Mouse (Mus musculus) liver, embryonic 12.5 days (tissue): Measurements from ENCODE around the gene Smcr8. TPM values are rescaled to one million over a fixed set of nuclear protein-coding genes. Genes with fewer than 3 reads are reported as not detected.
A peak's percentile ranks its signal among the peaks of the same experiment; 100 is the strongest.
"Not testable (repeated sequence)": the region's sequence is repeated elsewhere in the genome, so short reads cannot be mapped to it uniquely, and the experiment has no call there.

ENCODE experiments used
- ATAC-seq: fragments of 200-750 bp; cut with Nextera tagmentation; 2 replicates; pipeline ENCODE4 v1.8.0; 2017; ENCODE audit warnings: moderate number of reproducible peaks, mild to moderate bottlenecking, moderate library complexity
- H3K27ac ChIP-seq: fragments of 300-500 bp; sonication (generic); 2 replicates; pipeline ENCODE4 v1.5.1; 2016; ENCODE audit warnings: mild to moderate bottlenecking
- H3K27me3 ChIP-seq: fragments of 300-500 bp; sonication (generic); replicated peaks from 2 replicates; pipeline ENCODE4 v1.6.1; 2016; ENCODE audit warnings: mild to moderate bottlenecking, moderate library complexity
- H3K36me3 ChIP-seq: fragments of 300-500 bp; sonication (generic); 2 replicates; pipeline ENCODE4 v1.6.1; 2016; ENCODE audit warnings: mild to moderate bottlenecking, moderate library complexity
- H3K4me1 ChIP-seq: fragments of 300-500 bp; sonication (generic); 2 replicates; pipeline ENCODE4 v1.6.1; 2016
- H3K4me2 ChIP-seq: fragments of 300-500 bp; sonication (generic); 2 replicates; pipeline ENCODE4 v1.6.1; 2016; ENCODE audit warnings: mild to moderate bottlenecking, moderate library complexity
- H3K4me3 ChIP-seq: fragments of 300-500 bp; sonication (generic); 2 replicates; pipeline ENCODE4 v1.5.1; 2016; ENCODE audit warnings: mild to moderate bottlenecking, moderate library complexity
- H3K9ac ChIP-seq: fragments of 300-500 bp; sonication (generic); 2 replicates; pipeline ENCODE4 v1.6.1; 2016; ENCODE audit warnings: mild to moderate bottlenecking, moderate library complexity
- H3K9me3 ChIP-seq: fragments of 300-500 bp; sonication (generic); replicated peaks from 2 replicates; pipeline ENCODE4 v1.6.1; 2016; ENCODE audit warnings: mild to moderate bottlenecking, moderate library complexity
- WGBS: fragments of 180-500 bp; shearing (Covaris S2); methylation state at CpG from one replicate; pipeline ENCODE4 v1.1.7; 2016; ENCODE audit not compliant: insufficient replicate concordance; 5-methylcytosine and 5-hydroxymethylcytosine counted together
- polyA plus RNA-seq: library from polyadenylated mRNA; unstranded; fragments of >200 nt; fragmentation: Nextera tagmentation; extraction: Ambion mirVana; gene quantifications from 2 replicates; pipeline ENCODE4 v1.2.1, GENCODE M21; 2016

Gene Smcr8
- polyA plus RNA-seq, 1 experiment from 2014 or later: 4.2 TPM

DNA sequence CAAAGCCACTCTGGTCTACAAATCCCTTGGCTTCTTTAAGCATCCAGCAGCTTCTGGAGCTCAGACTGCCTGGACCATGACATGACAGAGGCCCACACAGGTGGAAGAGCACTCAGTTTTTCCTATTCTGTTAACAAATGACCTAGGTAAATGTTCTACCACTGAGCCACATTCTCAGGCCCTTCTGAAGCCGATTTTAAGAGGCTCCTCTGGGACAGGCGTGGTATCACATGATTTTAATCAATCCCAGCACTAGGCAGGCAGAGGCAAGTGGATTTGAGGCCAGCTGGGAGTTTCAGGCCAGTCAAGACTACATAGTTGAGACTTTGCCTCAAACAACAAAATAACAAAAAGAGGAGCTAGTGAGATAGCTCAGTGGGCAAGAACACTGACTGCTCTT is 13.1 kb downstream of the Smcr8 start:
- Histone ChIP-seq H3K4me2 (no peak overlapping the region), H3K9me3 (no peaks in the 10 kb centered on the region), H3K36me3 (peaks cover 91% of the 10 kb centered on the region), H3K27ac (no peak overlapping the region), H3K9ac (no peak overlapping the region), H3K27me3 (no peaks in the 10 kb centered on the region), H3K4me1 (no peaks in the 10 kb centered on the region), H3K4me3 (no peak overlapping the region)
- WGBS: 67% methylated on average over 2 of the region's 2 CpGs
- no peak for ATAC-seq

DNA sequence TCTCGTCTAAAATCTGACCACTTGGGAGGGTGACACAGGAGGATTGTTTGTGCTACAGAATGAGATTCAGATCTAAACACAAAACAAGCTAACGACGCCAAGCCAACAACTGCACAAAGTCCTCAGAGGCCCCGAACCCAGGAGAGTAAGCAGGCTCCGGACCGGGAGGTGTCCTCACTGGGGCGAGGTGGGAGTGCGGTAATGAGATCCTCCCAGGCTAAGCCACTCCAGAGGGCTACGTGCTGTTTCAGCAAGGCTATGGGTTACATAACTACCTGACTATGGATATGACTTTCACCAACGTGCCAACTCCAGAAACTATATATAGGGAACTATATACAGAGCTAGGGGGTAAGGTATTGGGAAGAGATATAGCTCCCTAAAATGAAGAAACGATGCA is 19.0 kb downstream of the Smcr8 start:
- H3K4me2 ChIP-seq: no peak overlapping the region
- ATAC-seq: no peak
- no peak overlapping the region for H3K27ac ChIP-seq
- H3K27me3 ChIP-seq: no peaks in the 10 kb centered on the region
- no peak overlapping the region for H3K4me3 ChIP-seq
- H3K9me3 ChIP-seq: no peaks in the 10 kb centered on the region
- H3K36me3 ChIP-seq: peaks cover 91% of the 10 kb centered on the region
- H3K4me1 ChIP-seq: no peaks in the 10 kb centered on the region
- 82% methylated on average over 11 of the region's 11 CpGs for WGBS
- H3K9ac ChIP-seq: no peak overlapping the region

DNA sequence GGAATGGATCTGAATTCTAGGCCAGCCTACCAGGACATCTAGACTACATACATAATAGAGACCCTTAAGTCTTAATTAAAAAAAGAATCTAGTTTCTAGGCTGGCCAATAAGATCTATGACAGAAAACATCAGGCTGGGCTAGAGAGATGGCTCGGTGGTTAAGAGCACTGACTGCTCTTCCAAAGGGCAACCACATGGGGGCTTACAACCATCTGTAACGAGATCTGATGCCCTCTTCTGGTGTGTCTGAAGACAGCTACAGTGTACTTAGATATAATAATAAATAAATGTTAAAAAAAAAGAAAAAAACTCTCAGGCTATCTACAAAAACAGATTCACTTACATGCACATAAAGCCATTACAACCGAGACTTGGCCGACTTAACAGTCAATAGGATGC is 22.7 kb downstream of the Smcr8 start:
- Histone ChIP-seq H3K27me3 (no peaks in the 10 kb centered on the region), H3K36me3 (peaks cover 89% of the 10 kb centered on the region), H3K9ac (no peak overlapping the region), H3K4me3 (no peak overlapping the region), H3K4me2 (no peak overlapping the region), H3K4me1 (peaks cover 4% of the 10 kb centered on the region; the same call in 1 of the 2 replicates), H3K9me3 (no peaks in the 10 kb centered on the region), H3K27ac (no peak overlapping the region)
- WGBS: 81% methylated on average over 4 of the region's 4 CpGs
- ATAC-seq: no peak

DNA sequence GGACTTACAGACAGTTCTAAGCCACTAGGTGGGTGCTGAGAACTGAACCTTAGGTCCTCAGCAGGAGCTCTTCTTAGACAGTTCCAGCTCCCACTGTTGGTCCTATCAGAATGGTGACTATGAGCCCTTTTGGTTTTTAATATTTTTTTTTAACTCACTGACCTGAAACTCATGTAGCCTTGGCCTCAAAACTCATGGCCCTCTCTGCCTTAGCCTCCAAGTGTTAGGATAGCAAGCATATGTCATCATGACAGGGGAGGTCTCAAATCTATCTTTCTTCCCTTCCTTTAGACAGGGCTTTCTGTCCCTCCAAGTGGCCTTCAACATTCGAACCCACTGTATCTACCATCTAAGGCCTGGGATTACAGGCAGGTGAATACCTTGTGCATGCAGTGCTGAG is 23.6 kb downstream of the Smcr8 start:
- 74% methylated on average over 1 of the region's 1 CpGs for WGBS
- Histone ChIP-seq H3K36me3 (peaks cover 87% of the 10 kb centered on the region), H3K27me3 (no peaks in the 10 kb centered on the region), H3K4me2 (no peak overlapping the region), H3K9ac (no peak overlapping the region), H3K9me3 (no peaks in the 10 kb centered on the region), H3K4me1 (peaks cover 4% of the 10 kb centered on the region; the same call in 1 of the 2 replicates), H3K4me3 (no peak overlapping the region), H3K27ac (no peak overlapping the region)
- no peak for ATAC-seq

DNA sequence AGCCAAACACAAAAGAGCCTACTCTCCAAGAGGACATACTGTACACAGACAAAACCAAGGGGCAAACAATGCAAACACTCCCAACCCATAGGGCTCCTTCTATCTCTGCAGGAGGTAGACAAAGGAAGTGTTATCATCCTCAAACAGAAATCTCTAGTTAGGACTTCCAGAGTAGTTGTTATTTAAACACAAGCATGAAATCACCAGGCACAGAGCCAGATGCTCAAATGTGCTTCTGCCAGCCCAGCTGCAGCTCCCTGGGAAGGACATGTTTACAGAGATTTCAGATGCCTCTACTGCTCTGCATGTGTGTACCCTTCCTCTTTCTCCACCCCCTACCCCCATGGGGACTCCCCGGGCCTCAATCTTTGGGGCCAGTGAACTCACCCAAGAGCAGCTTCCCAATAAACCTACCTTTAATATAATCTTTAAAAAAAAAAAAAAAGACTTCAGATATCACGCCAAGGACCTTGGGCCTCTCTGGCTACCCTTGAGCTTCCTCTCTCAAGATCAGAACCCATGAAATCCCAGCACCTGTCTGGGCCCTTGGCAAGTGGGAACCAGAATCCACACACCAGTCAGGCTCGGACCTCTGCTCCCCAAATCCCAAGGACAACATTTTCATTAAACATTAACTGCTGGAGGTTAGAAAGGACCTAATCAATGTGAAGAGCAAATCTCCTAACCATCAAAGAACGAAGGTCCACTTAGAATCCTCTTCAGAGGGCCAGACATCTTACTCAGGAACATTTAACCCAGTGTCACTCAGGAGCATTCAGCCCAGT is 31.2 kb downstream of the Smcr8 start:
- Histone ChIP-seq H3K27me3 (no peaks in the 10 kb centered on the region), H3K4me2 (peak overlapping the region; percentile 76), H3K9me3 (no peaks in the 10 kb centered on the region), H3K36me3 (peaks cover 24% of the 10 kb centered on the region), H3K27ac (0 out of 2 replicates have a peak overlapping the region, but pooled peaks have one; percentile 22), H3K9ac (no peak overlapping the region), H3K4me3 (peak overlapping the region; percentile 21), H3K4me1 (peaks cover 41% of the 10 kb centered on the region)
- 48% methylated on average over 4 of the region's 4 CpGs for WGBS
- no peak for ATAC-seq

DNA sequence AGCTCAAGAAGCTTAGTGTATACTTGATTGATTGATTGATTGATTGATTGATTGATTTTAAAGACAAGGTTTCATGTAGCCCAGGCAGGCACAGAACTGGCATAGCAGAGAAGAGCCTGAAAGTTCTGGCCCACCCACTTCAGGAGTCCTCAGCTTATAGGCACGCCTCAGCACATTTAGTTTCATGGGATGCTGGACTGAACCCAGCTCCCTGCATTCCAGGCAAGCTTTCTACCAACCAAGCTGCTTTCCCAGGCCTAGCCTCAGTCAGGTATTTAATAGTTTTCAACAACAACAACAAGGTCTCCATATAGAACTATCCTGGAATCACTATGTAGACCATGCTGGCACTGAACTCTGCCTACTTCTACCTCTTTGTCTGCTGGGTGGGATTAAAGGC is 32.2 kb downstream of the Smcr8 start:
- no peak overlapping the region for H3K27ac ChIP-seq
- 48% methylated on average over 1 of the region's 1 CpGs for WGBS
- no peak for ATAC-seq

DNA sequence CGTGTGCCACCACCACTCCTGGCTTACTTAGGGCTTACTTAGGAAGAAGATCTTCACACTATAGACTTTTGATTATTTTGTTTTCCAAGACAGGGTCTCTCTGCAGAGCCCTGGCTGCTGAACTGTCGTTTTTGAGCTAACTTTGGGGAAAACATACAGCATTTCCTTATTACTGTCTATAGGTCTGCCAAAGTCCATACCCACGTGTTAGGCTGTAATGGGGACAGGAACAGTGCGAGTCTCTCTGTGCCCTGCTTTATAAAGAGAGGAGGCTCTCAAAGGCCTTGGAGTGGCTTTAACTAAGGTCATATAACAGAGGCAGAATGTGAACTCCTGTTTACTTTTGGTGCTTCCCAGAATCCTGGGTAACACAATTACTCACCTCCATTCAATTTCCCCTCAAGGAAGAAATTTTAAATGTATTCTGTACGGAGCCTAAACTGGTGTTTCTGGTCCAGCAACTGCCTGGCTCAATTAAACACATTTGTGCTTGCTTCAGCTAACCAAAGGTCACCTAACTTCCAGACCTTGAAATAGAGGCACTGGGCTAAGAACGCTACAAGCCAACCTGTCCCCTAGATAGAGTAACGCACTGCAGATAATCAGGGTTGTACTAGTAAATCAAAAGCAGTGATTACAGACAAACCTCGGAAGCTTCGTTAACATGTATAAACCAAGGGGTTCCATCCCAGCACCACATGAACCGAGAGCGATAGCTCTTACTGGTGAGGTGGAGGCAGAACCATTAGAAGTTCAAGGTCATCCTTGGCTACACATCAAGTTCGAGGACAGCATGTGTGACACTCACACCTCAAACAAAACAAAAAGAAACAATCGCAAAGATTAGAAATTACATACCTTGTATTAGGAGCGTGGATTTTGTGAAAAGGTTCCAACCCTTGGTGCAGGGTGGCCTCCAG is 33.0 kb downstream of the Smcr8 start:
- H3K27me3 ChIP-seq: no peaks in the 10 kb centered on the region
- H3K9ac ChIP-seq: peak overlapping the region; percentile 58
- peak overlapping the region; percentile 76 for H3K4me2 ChIP-seq
- H3K4me1 ChIP-seq: peaks cover 36% of the 10 kb centered on the region
- H3K9me3 ChIP-seq: no peaks in the 10 kb centered on the region
- no peak overlapping the region for H3K27ac ChIP-seq
- 6% methylated on average over 14 of the region's 14 CpGs for WGBS
- peaks cover 9% of the 10 kb centered on the region for H3K36me3 ChIP-seq
- H3K4me3 ChIP-seq: peak overlapping the region; percentile 54
- no peak for ATAC-seq

More for the DNA sequence above, 32.2 kb downstream of the Smcr8 start:
- no peak overlapping the region for H3K9ac ChIP-seq
- H3K4me1 ChIP-seq: peaks cover 36% of the 10 kb centered on the region
- peaks cover 15% of the 10 kb centered on the region for H3K36me3 ChIP-seq
- H3K4me3 ChIP-seq: peak overlapping the region; percentile 54
- peak overlapping the region; percentile 76 for H3K4me2 ChIP-seq
- H3K27me3 ChIP-seq: no peaks in the 10 kb centered on the region
- no peaks in the 10 kb centered on the region for H3K9me3 ChIP-seq

DNA sequence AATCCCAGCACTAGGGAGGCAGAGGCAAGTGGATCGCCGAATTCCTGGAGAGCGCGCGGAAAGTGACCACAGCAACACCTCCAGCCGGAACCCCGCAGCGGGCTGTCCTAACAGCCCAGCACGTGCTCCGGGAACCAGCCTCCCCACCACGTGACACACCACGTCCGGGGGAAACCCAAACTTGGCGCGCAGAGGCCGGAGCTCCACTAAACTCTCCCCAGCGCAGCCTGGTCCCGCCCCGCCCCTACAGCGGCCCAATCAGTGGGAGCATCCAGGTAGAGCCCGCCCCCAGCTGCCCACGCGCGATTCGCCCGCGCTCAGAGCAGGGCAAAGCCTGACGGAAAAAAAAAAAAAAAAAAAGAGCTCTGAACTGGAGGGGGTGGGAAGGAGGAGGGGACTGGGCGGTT is 33.7 kb downstream of the Smcr8 start:
- under 1% methylated on average over 29 of the region's 29 CpGs for WGBS

DNA sequence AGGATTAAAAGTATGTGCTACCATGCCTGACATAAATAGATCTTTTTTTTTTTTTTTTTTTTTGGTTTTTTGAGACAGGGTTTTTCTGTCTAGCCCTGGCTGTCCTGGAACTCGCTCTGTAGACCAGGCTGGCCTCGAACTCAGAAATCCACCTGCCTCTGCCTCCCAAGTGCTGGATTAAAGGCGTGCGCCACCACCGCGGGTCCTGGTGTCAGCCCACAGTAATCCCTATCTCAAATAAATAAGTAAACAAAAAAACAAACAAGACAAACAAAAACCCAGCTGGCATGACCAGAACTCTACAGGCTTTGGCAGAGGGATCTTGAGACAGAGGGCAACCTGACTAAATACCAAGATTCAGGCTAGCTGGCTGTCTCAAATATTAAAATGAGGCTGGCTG is 34.3 kb downstream of the Smcr8 start, which contains the start of gene Shmt1:
TSS of gene Shmt1 (minus strand) at position 101 of the 400 bp plus-strand sequence.
- ATAC-seq, H3K27me3 ChIP-seq, H3K36me3 ChIP-seq, H3K9me3 ChIP-seq, H3K27ac ChIP-seq: not testable (repeated sequence)
- peaks cover 36% of the 10 kb centered on the region for H3K4me1 ChIP-seq
- H3K4me2 ChIP-seq: peak within 1 kb of the TSS; percentile 76
- H3K4me3 ChIP-seq: peak within 1 kb of the TSS; percentile 54
- H3K9ac ChIP-seq: peak within 1 kb of the TSS; percentile 58
- 25% methylated on average over 6 of the region's 6 CpGs for WGBS

More for the DNA sequence above, 33.7 kb downstream of the Smcr8 start:
- peaks cover 36% of the 10 kb centered on the region for H3K4me1 ChIP-seq
- H3K4me2 ChIP-seq: peak overlapping the region; percentile 76
- H3K27ac ChIP-seq: no peak overlapping the region
- H3K4me3 ChIP-seq: peak overlapping the region; percentile 54
- peak; percentile 96 for ATAC-seq
- no peaks in the 10 kb centered on the region for H3K27me3 ChIP-seq
- H3K36me3 ChIP-seq: peaks cover 3% of the 10 kb centered on the region
- peak overlapping the region; percentile 58 for H3K9ac ChIP-seq
- H3K9me3 ChIP-seq: no peaks in the 10 kb centered on the region

DNA sequence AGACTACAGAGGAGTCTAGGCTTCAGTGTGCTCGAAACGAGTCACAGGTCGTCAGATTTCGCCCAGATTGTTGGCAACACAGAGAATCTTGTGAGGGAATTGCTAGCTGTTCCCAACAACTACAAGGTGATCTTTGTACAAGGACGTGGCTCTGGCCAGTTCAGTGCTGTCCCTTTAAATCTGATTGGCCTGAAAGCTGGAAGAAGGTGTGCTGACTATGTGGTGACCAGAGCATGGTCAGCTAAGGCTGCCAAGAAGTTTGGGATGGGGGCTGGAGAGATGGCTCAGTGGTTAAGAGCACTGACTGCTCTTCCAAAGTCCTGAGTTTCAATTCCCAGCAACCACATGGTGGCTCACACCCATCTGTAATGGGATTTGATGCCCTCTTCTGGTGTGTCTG is 39.1 kb downstream of the Smcr8 start:
- no peak overlapping the region for H3K4me3 ChIP-seq
- no peaks in the 10 kb centered on the region for H3K36me3 ChIP-seq
- H3K27ac ChIP-seq: no peak overlapping the region
- no peak overlapping the region for H3K9ac ChIP-seq
- no peak for ATAC-seq
- peaks cover 3% of the 10 kb centered on the region; the same call in 1 of the 2 replicates for H3K4me1 ChIP-seq
- H3K9me3 ChIP-seq: no peaks in the 10 kb centered on the region
- no peak overlapping the region for H3K4me2 ChIP-seq
- no peaks in the 10 kb centered on the region for H3K27me3 ChIP-seq
- 51% methylated on average over 5 of the region's 5 CpGs for WGBS

DNA sequence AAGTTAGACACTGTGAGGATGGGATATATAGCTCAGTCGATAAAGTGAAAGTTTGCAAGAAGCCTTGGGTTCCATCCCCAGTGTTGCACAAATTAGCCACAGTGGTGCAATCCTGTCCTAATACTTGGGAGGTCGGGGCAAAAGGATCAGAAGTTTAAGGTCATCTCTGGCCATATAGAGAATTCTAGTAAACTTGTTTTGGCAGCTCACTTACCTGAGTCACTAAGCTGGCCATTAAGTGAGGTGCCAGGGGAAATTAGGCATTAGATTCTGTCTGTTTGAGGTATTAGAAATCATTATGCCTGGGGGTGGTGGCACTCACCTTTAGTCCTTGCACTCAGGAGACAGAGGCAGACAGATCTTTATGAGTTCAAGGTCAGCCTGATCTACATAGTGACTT is 46.4 kb downstream of the Smcr8 start:
- Histone ChIP-seq H3K4me2 (no peak overlapping the region), H3K36me3 (no peaks in the 10 kb centered on the region), H3K4me3 (no peak overlapping the region), H3K4me1 (no peaks in the 10 kb centered on the region), H3K9me3 (no peaks in the 10 kb centered on the region), H3K27ac (no peak overlapping the region), H3K27me3 (no peaks in the 10 kb centered on the region), H3K9ac (no peak overlapping the region)
- 46% methylated on average over 2 of the region's 2 CpGs for WGBS
- no peak for ATAC-seq

DNA sequence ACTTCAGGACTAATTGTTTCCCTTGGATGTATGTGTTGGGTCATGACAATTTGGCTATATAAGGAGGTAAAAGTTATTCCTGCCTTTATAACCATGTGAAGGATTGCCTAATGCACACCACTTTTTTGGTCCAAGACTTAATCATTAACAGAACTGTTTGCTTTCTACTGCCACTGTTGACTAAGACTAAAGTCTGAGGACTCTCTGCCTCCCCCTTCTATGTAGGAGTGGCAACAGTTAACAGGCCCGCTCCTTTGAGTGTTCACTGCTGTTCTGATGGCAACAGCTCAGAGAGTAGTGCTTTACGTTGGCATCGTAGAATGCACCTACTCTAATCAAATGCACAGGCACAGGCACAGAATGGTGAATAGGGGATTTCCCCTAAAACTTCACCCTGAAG is 47.9 kb downstream of the Smcr8 start:
- Histone ChIP-seq H3K9me3 (no peaks in the 10 kb centered on the region), H3K36me3 (no peaks in the 10 kb centered on the region), H3K4me1 (no peaks in the 10 kb centered on the region), H3K9ac (no peak overlapping the region), H3K27me3 (no peaks in the 10 kb centered on the region), H3K4me3 (no peak overlapping the region), H3K27ac (no peak overlapping the region), H3K4me2 (no peak overlapping the region)
- WGBS: 76% methylated on average over 3 of the region's 3 CpGs
- ATAC-seq: peak; percentile 52; the same call in 1 of the 2 replicates
